Mouse (Mus musculus) hindbrain, embryonic 14.5 days (tissue): ENCODE data around the gene Mb21d2. TPM values are rescaled to one million over a fixed set of nuclear protein-coding genes. Genes with fewer than 3 reads are reported as not detected.

ENCODE experiments used
- ATAC-seq: fragments of 200-750 bp; cut with Nextera tagmentation; 2 replicates; pipeline ENCODE4 v1.8.0; 2017; ENCODE audit warnings: moderate number of reproducible peaks, mild to moderate bottlenecking, moderate TSS enrichment, moderate library complexity; ENCODE audit not compliant: low FRiP score
- DNase-seq: peaks from one replicate; pipeline ENCODE4 v3.0.0-alpha.2; 2015; ENCODE audit warnings: low spot score
- H3K27ac ChIP-seq: fragments of 300-500 bp; sonication (generic); 2 replicates; pipeline ENCODE4 v1.5.1; 2014; ENCODE audit warnings: mild to moderate bottlenecking, moderate library complexity
- H3K27me3 ChIP-seq: fragments of 300-500 bp; sonication (generic); 2 replicates; pipeline ENCODE4 v1.6.1; 2014; ENCODE audit warnings: mild to moderate bottlenecking, low read length, mixed read lengths; ENCODE audit not compliant: control insufficient read depth, insufficient read depth
- H3K36me3 ChIP-seq: fragments of 300-500 bp; sonication (generic); replicated peaks from 2 replicates; pipeline ENCODE4 v1.6.1; 2014; ENCODE audit not compliant: control insufficient read depth, insufficient read depth
- H3K4me1 ChIP-seq: fragments of 300-500 bp; sonication (generic); replicated peaks from 2 replicates; pipeline ENCODE4 v1.6.1; 2014; ENCODE audit warnings: antibody characterized with exemption, low read length, mixed read lengths; ENCODE audit not compliant: control insufficient read depth, insufficient read depth
- H3K4me2 ChIP-seq: fragments of 300-500 bp; sonication (generic); replicated peaks from 2 replicates; pipeline ENCODE4 v1.6.1; 2014; ENCODE audit warnings: mild to moderate bottlenecking, moderate library complexity
- H3K4me3 ChIP-seq: fragments of 300-500 bp; sonication (generic); replicated peaks from 2 replicates; pipeline ENCODE4 v1.5.1; 2014; ENCODE audit warnings: mild to moderate bottlenecking, low read length
- H3K9ac ChIP-seq: fragments of 300-500 bp; sonication (generic); 2 replicates; pipeline ENCODE4 v1.6.1; 2014
- H3K9me3 ChIP-seq: fragments of 300-500 bp; sonication (generic); 2 replicates; pipeline ENCODE4 v1.6.1; 2016; ENCODE audit warnings: low read length; ENCODE audit not compliant: control insufficient read depth
- WGBS: fragments of 180-500 bp; shearing (Covaris S2); extraction: QIAGEN DNeasy Blood & Tissue Kit; methylation state at CpG from one replicate; pipeline ENCODE4 v1.1.7; 2014; 5-methylcytosine and 5-hydroxymethylcytosine counted together
- polyA plus RNA-seq: library from polyadenylated mRNA; unstranded; fragments of >200 nt; fragmentation: Nextera tagmentation; extraction: Ambion mirVana; gene quantifications from 2 replicates; pipeline ENCODE4 v1.2.1, GENCODE M21; 2014

Mb21d2 gene
- 19.5 and 23.0 TPM in 2 replicates for polyA plus RNA-seq

- Histone ChIP-seq H3K9ac (peak within 1 kb of the TSS; percentile 94), H3K36me3 (no peaks in the 10 kb centered on the region), H3K4me2 (peak within 1 kb of the TSS; percentile 62), H3K4me3 (peak within 1 kb of the TSS; percentile 92), H3K27ac (peak within 1 kb of the TSS; percentile 96), H3K27me3 (0 out of 2 replicates have a peak, but pooled peaks cover 4% of the 10 kb centered on the region), H3K4me1 (peaks cover 36% of the 10 kb centered on the region), H3K9me3 (no peaks in the 10 kb centered on the region)
- DNase-seq (peak; percentile 59), ATAC-seq (peak; percentile 47)
- WGBS = under 1% methylated on average over 72 of the region's 73 CpGs
Observed at GRCm38 (mm10) chr16:28928815-28929685, at the start of gene Mb21d2. Mb21d2 (minus strand) TSS chr16:28929673.

- no peaks in the 10 kb centered on the region for H3K4me1 ChIP-seq
- no peaks in the 10 kb centered on the region for H3K27me3 ChIP-seq
- H3K27ac ChIP-seq = no peak overlapping the region
- no peak overlapping the region for H3K4me3 ChIP-seq
- ATAC-seq = no peak
- WGBS = 77% methylated on average over 2 of the region's 2 CpGs
- no peaks in the 10 kb centered on the region for H3K9me3 ChIP-seq
- no peaks in the 10 kb centered on the region for H3K36me3 ChIP-seq
- no peak overlapping the region for H3K4me2 ChIP-seq
- DNase-seq = no peak
- no peak overlapping the region for H3K9ac ChIP-seq
Observed at GRCm38 (mm10) chr16:28966236-28966635, 36.8 kb upstream of the Mb21d2 start.

- Histone ChIP-seq H3K36me3 (no peaks in the 10 kb centered on the region), H3K9me3 (no peaks in the 10 kb centered on the region), H3K4me3 (no peak overlapping the region), H3K4me2 (no peak overlapping the region), H3K4me1 (no peaks in the 10 kb centered on the region), H3K27me3 (no peaks in the 10 kb centered on the region), H3K9ac (no peak overlapping the region), H3K27ac (no peak overlapping the region)
- ATAC-seq = no peak
- no peak for DNase-seq
- WGBS = 76% methylated on average over 4 of the region's 4 CpGs
Observed at GRCm38 (mm10) chr16:28964048-28964447, 34.6 kb upstream of the Mb21d2 start.

GRCm38 (mm10) chr16:28962987-28963386, 33.5 kb upstream of the Mb21d2 start:
- Histone ChIP-seq H3K9me3 (no peaks in the 10 kb centered on the region), H3K36me3 (no peaks in the 10 kb centered on the region), H3K4me3 (no peak overlapping the region), H3K4me2 (no peak overlapping the region), H3K4me1 (no peaks in the 10 kb centered on the region), H3K27me3 (no peaks in the 10 kb centered on the region), H3K27ac (no peak overlapping the region), H3K9ac (no peak overlapping the region)
- no peak for DNase-seq
- no peak for ATAC-seq

GRCm38 (mm10) chr16:28949810-28950209, 20.3 kb upstream of the Mb21d2 start:
- Histone ChIP-seq H3K4me1 (no peaks in the 10 kb centered on the region), H3K27ac (no peak overlapping the region), H3K9me3 (no peaks in the 10 kb centered on the region), H3K4me3 (no peak overlapping the region), H3K4me2 (no peak overlapping the region), H3K36me3 (no peaks in the 10 kb centered on the region), H3K9ac (no peak overlapping the region), H3K27me3 (no peaks in the 10 kb centered on the region)
- WGBS = 72% methylated on average over 5 of the region's 5 CpGs
- no peak for DNase-seq
- ATAC-seq = no peak

GRCm38 (mm10) chr16:28943254-28943653, 13.8 kb upstream of the Mb21d2 start:
- ATAC-seq (no peak), DNase-seq (no peak)
- H3K36me3 ChIP-seq = no peaks in the 10 kb centered on the region
- no peak overlapping the region for H3K27ac ChIP-seq
- H3K4me1 ChIP-seq = no peaks in the 10 kb centered on the region
- H3K4me2 ChIP-seq = no peak overlapping the region
- H3K4me3 ChIP-seq = no peak overlapping the region
- H3K9me3 ChIP-seq = no peaks in the 10 kb centered on the region
- 71% methylated on average over 2 of the region's 2 CpGs for WGBS
- no peaks in the 10 kb centered on the region for H3K27me3 ChIP-seq
- no peak overlapping the region for H3K9ac ChIP-seq

GRCm38 (mm10) chr16:28936181-28936792, 6.8 kb upstream of the Mb21d2 start:
- H3K27me3 ChIP-seq = 0 out of 2 replicates have a peak, but pooled peaks cover 1% of the 10 kb centered on the region
- H3K4me3 ChIP-seq = no peak overlapping the region
- H3K9me3 ChIP-seq = no peaks in the 10 kb centered on the region
- ATAC-seq (no peak), DNase-seq (no peak)
- H3K4me1 ChIP-seq = no peaks in the 10 kb centered on the region; the same call in 1 of the 2 replicates
- H3K36me3 ChIP-seq = no peaks in the 10 kb centered on the region
- no peak overlapping the region for H3K4me2 ChIP-seq
- no peak overlapping the region for H3K27ac ChIP-seq
- 73% methylated on average over 7 of the region's 7 CpGs for WGBS
- no peak overlapping the region for H3K9ac ChIP-seq

- Histone ChIP-seq H3K36me3 (no peaks in the 10 kb centered on the region), H3K27ac (no peak overlapping the region), H3K9ac (no peak overlapping the region), H3K4me1 (peaks cover under 1% of the 10 kb centered on the region; the same call in 1 of the 2 replicates), H3K4me3 (no peak overlapping the region), H3K27me3 (0 out of 2 replicates have a peak, but pooled peaks cover 4% of the 10 kb centered on the region), H3K9me3 (no peaks in the 10 kb centered on the region), H3K4me2 (no peak overlapping the region)
- ATAC-seq (no peak), DNase-seq (no peak)
- WGBS = 78% methylated on average over 3 of the region's 3 CpGs
Observed at GRCm38 (mm10) chr16:28935701-28936100, 6.2 kb upstream of the Mb21d2 start.

GRCm38 (mm10) chr16:28931213-28931612, 1.7 kb upstream of the Mb21d2 start:
- DNase-seq (no peak), ATAC-seq (no peak)
- Histone ChIP-seq H3K27me3 (0 out of 2 replicates have a peak, but pooled peaks cover 4% of the 10 kb centered on the region), H3K27ac (no peak overlapping the region), H3K9ac (no peak overlapping the region), H3K9me3 (no peaks in the 10 kb centered on the region), H3K36me3 (no peaks in the 10 kb centered on the region), H3K4me3 (no peak overlapping the region), H3K4me1 (peaks cover 26% of the 10 kb centered on the region), H3K4me2 (no peak overlapping the region)
- 62% methylated on average over 2 of the region's 2 CpGs for WGBS
